Mouse (Mus musculus) E14TG2a.4 (cell line): ENCODE results near the gene Calhm5.

Source experiments
- H3K27me3 ChIP-seq: 2 replicates; pipeline ENCODE4 v1.6.1; 2014; ENCODE audit warnings: low read length, control low read depth; ENCODE audit not compliant: insufficient read depth
- H3K36me3 ChIP-seq: 2 replicates; pipeline ENCODE4 v1.6.1; 2014; ENCODE audit warnings: low read length, control low read depth; ENCODE audit not compliant: insufficient read depth
- H3K4me1 ChIP-seq: replicated peaks from 2 replicates; pipeline ENCODE4 v1.6.1; 2014; ENCODE audit warnings: low read depth, low read length, control low read depth
- H3K4me3 ChIP-seq: replicated peaks from 2 replicates; pipeline ENCODE4 v1.5.1; 2014; ENCODE audit warnings: mild to moderate bottlenecking, low read length
- H3K9me3 ChIP-seq: 2 replicates; pipeline ENCODE4 v1.6.1; 2014; ENCODE audit warnings: low read length, control low read depth
- CTCF ChIP-seq: conservative IDR thresholded peaks from 2 replicates; pipeline ENCODE4 v1.5.1; 2014; ENCODE audit warnings: low read length
- NANOG ChIP-seq: IDR thresholded peaks from 2 replicates; pipeline ENCODE4 v1.6.1; 2014; ENCODE audit warnings: borderline replicate concordance, low read length, mixed read lengths
- POU5F1 ChIP-seq: IDR thresholded peaks from 2 replicates; pipeline ENCODE4 v1.6.1; 2014; ENCODE audit warnings: low read length, borderline replicate concordance

Gene Calhm5

GRCm38 (mm10) chr10:34090481-34090880 lies 5.8 kb downstream of the Calhm5 start:
- Histone ChIP-seq H3K4me1 (peaks cover 8% of the 10 kb centered on the region), H3K36me3 (no peaks in the 10 kb centered on the region), H3K9me3 (no peaks in the 10 kb centered on the region), H3K4me3 (no peak overlapping the region), H3K27me3 (no peaks in the 10 kb centered on the region)
- TF ChIP-seq NANOG (no peak), POU5F1 (no peak), CTCF (no peak)

- no peaks in the 10 kb centered on the region for H3K36me3 ChIP-seq
- no peak overlapping the region for H3K4me3 ChIP-seq
- H3K4me1 ChIP-seq: no peaks in the 10 kb centered on the region
- no peak for TF ChIP-seq POU5F1
- no peak for TF ChIP-seq NANOG
- no peak for TF ChIP-seq CTCF
- no peaks in the 10 kb centered on the region for H3K9me3 ChIP-seq
- no peaks in the 10 kb centered on the region for H3K27me3 ChIP-seq
Measured at GRCm38 (mm10) chr10:34089517-34089916, 6.8 kb downstream of the Calhm5 start.

GRCm38 (mm10) chr10:34088515-34088914 lies 7.8 kb downstream of the Calhm5 start:
- H3K4me3 ChIP-seq: no peak overlapping the region
- H3K27me3 ChIP-seq: no peaks in the 10 kb centered on the region
- H3K4me1 ChIP-seq: no peaks in the 10 kb centered on the region
- no peaks in the 10 kb centered on the region for H3K9me3 ChIP-seq
- no peak for TF ChIP-seq POU5F1
- no peak for TF ChIP-seq CTCF
- TF ChIP-seq NANOG: no peak
- H3K36me3 ChIP-seq: no peaks in the 10 kb centered on the region

- Histone ChIP-seq H3K9me3 (no peaks in the 10 kb centered on the region), H3K4me1 (no peaks in the 10 kb centered on the region), H3K27me3 (no peaks in the 10 kb centered on the region), H3K36me3 (no peaks in the 10 kb centered on the region), H3K4me3 (no peak overlapping the region)
- TF ChIP-seq NANOG: no peak
- no peak for TF ChIP-seq CTCF
- no peak for TF ChIP-seq POU5F1
Measured at GRCm38 (mm10) chr10:34086514-34086913, 9.8 kb downstream of the Calhm5 start.

- Histone ChIP-seq H3K27me3 (no peaks in the 10 kb centered on the region), H3K36me3 (no peaks in the 10 kb centered on the region), H3K4me3 (no peak overlapping the region), H3K9me3 (no peaks in the 10 kb centered on the region), H3K4me1 (no peaks in the 10 kb centered on the region)
- TF ChIP-seq POU5F1: no peak
Measured at GRCm38 (mm10) chr10:34074522-34075200, 21.7 kb downstream of the Calhm5 start.

- TF ChIP-seq CTCF: no peak
- TF ChIP-seq NANOG: no peak
- TF ChIP-seq POU5F1: no peak
- H3K36me3 ChIP-seq: no peaks in the 10 kb centered on the region
- no peak overlapping the region for H3K4me3 ChIP-seq
- no peaks in the 10 kb centered on the region for H3K9me3 ChIP-seq
- H3K27me3 ChIP-seq: no peaks in the 10 kb centered on the region
- H3K4me1 ChIP-seq: peaks cover 6% of the 10 kb centered on the region
Measured at GRCm38 (mm10) chr10:34071650-34072049, 24.7 kb downstream of the Calhm5 start.

- Histone ChIP-seq H3K27me3 (no peaks in the 10 kb centered on the region), H3K4me1 (peaks cover 9% of the 10 kb centered on the region), H3K36me3 (no peaks in the 10 kb centered on the region), H3K4me3 (no peak overlapping the region), H3K9me3 (no peaks in the 10 kb centered on the region)
- TF ChIP-seq POU5F1 (no peak), NANOG (no peak), CTCF (no peak)
Measured at GRCm38 (mm10) chr10:34070999-34071492, 25.3 kb downstream of the Calhm5 start.

- TF ChIP-seq CTCF (no peak), NANOG (no peak), POU5F1 (no peak)
Measured at GRCm38 (mm10) chr10:34069606-34070005, 26.7 kb downstream of the Calhm5 start.

GRCm38 (mm10) chr10:34066591-34066990 lies 29.7 kb downstream of the Calhm5 start:
- no peaks in the 10 kb centered on the region for H3K9me3 ChIP-seq
- peaks cover 9% of the 10 kb centered on the region for H3K4me1 ChIP-seq
- H3K27me3 ChIP-seq: no peaks in the 10 kb centered on the region
- TF ChIP-seq CTCF: no peak
- TF ChIP-seq POU5F1: no peak
- TF ChIP-seq NANOG: no peak
- no peak overlapping the region for H3K4me3 ChIP-seq
- no peaks in the 10 kb centered on the region for H3K36me3 ChIP-seq

More at GRCm38 (mm10) chr10:34069606-34070005, 26.7 kb downstream of the Calhm5 start:
- Histone ChIP-seq H3K4me1 (peaks cover 9% of the 10 kb centered on the region), H3K9me3 (no peaks in the 10 kb centered on the region), H3K36me3 (no peaks in the 10 kb centered on the region), H3K27me3 (no peaks in the 10 kb centered on the region), H3K4me3 (no peak overlapping the region)
